Mouse (Mus musculus) A20 (cell line): ENCODE measurements at regions not wholly inside any gene's neighbourhood (a gene's known extent, or its start where the extent isn't known, plus 50 kb on each side); places are given as distances from the start of the nearest gene placed in this dataset.

Source experiments
- DNase-seq: peaks from one replicate; pipeline ENCODE4 v3.0.0-alpha.2; 2011; ENCODE audit warnings: low read depth, low spot score

DNA sequence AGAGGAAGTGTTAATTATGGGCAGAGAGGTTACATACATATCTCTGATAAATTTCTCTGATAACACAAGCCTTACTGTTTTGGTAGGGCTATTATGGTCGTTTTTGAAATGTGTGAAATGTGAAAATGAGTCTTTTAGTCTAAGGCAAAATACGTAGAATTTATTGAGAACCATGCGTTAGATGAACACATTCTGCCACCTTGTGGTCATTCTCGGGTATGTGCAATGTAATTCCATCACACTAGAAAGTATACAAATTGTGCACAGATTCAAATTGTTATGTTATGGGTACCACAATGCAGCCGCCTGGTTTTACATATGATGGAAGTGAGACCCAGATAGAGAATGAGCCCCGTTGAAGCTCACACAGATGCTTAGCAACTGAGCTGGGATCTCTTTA, 138.7 kb downstream of the Cdr1 start:
- DNase-seq: peak; percentile 33

DNA sequence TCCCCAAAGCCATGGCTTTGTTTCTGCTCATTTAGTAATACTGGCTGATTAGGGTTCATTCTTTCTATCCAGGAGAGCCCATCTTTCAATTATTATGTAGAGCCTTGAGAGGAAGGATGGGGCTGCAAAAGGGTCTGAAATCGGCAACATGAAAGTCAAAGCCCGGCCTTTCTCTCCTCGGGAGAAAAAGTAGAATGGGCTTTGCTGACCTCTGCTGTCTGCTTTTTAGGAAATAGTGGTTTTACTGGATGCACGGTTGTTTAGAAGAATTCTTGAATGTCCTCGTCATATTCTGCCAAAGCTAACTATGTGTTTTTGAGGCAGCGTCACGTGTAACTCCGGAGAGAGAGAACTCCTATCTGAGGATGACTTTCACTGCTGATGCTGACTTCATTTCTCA, 142.2 kb downstream of the Cdr1 start:
- no peak for DNase-seq
